Mouse (Mus musculus): Measurements from ENCODE around the gene Rnf43.

GRCm38 (mm10) chr11:87697131-87697682 is 34.7 kb downstream of the Rnf43 start:
- TF ChIP-seq GATA1 (IDR thresholded peaks at IDR 0.05; ENCODE audit: low read length) (no peak), TAL1 (IDR thresholded peaks at IDR 0.05; ENCODE audit: low read length) (no peak)
